Mouse (Mus musculus) small intestine, adult 2 months (tissue): ENCODE measurements around the gene Clic1.

ENCODE experiments used
- CTCF ChIP-seq: fragments of 200-500 bp; IDR thresholded peaks from 2 replicates; pipeline ENCODE4 v1.5.1; 2012; ENCODE audit warnings: low read depth, mild to moderate bottlenecking, control low read depth, inconsistent platforms, low read length, moderate library complexity, mixed read lengths; ENCODE audit not compliant: insufficient replicate concordance, insufficient read length; ENCODE audit errors: extremely low read depth
- POLR2A ChIP-seq: fragments of 200-500 bp; IDR thresholded peaks from 2 replicates; pipeline ENCODE4 v1.6.1; 2012; ENCODE audit warnings: low read depth, mild to moderate bottlenecking, control low read depth, inconsistent platforms, low read length, moderate library complexity

DNA sequence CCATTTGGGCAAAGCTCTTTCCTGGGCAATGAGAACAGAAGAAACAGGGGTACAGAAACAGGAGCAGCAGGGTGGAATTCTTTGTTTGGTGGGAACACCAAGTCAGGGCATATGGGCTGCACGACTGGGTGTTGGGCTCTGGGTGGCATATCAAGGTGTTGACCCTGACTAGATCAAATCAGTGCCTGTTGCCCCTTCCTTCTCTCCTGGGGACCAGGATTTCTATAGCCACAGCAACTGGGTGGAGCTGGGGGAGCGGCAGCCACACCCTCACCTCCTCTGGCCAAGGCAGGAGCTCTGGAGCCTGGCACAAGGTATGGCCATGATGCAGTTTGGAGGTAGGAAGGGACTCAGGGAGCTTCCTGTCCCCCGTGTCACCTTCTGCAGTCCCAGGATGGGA, 31.6 kb upstream of the Clic1 start:
- TF ChIP-seq CTCF (no peak), POLR2A (no peak)
